In genomic region chr5:138720329-138721190, GRCm38 (mm10) we compare ENCODE assay signal across 26 mouse cellular contexts. TPM values are rescaled to one million over a fixed set of nuclear protein-coding genes. Genes with fewer than 3 reads are reported as not detected.
DNase-seq lines count a peak whose midpoint lies in the region; ATAC-seq lines count a peak whose summit lies in the region.
"Had no signal": no experiment of that assay in that cellular context is flagged by ENCODE, and none has a peak within 500 bp of the region (broad histone marks: within the 10 kb centered on the region; RNA-seq: fewer than 3 reads in every experiment).

No protein-coding gene starts in this region.

- peak; percentile 70; the same call in 1 of the 2 replicates for ATAC-seq in hindbrain, embryonic 16.5 days
- ATAC-seq: forebrain, embryonic 15.5 days; intestine, embryonic 16.5 days; liver, embryonic 12.5 days had no signal

- H3K9ac ChIP-seq in hindbrain, embryonic 16.5 days (ENCODE audit: low read depth, low read length), result no peak overlapping the region
- H3K9ac ChIP-seq: embryonic facial prominence, embryonic 13.5 days; forebrain, embryonic 15.5 days; heart, embryonic 15.5 days; liver, embryonic 12.5 days had no signal

- DNase-seq in embryo, embryonic 10.5 days (ENCODE audit: low spot score), result peak; percentile 15
- no peak for DNase-seq in embryo, embryonic 9.5 days (ENCODE audit: extremely low spot score)
- DNase-seq in left cerebral cortex, postnatal 4 days, result peak; percentile 10
- no peak for DNase-seq in left cerebral cortex, adult 8-10 months (ENCODE audit: low spot score in 2 of 2)
- peak; percentile 45 for DNase-seq in retina, embryonic 14.5 days (ENCODE audit: low spot score)
- DNase-seq in natural killer cell, adult 2 months (ENCODE audit: low spot score in 2 of 2), result no peak
- DNase-seq in layer of hippocampus, postnatal 10 days (ENCODE audit: low spot score in 2 of 2), result no peak
- DNase-seq: adrenal gland, postnatal 25 days; cerebellum, adult 11-12 months; cerebellum, postnatal 14 days; gastrocnemius, postnatal 36 days; heart, postnatal 4 days; kidney, postnatal 10 days; lung, adult 2 months; lung, postnatal 4 days; spleen, adult 18-20 months; thymus, postnatal 36 days had no signal

- no peaks in the 10 kb centered on the region for H3K9me3 ChIP-seq in hindbrain, embryonic 16.5 days (ENCODE audit: control insufficient read depth, low read length)
- H3K9me3 ChIP-seq: embryonic facial prominence, embryonic 13.5 days; forebrain, embryonic 15.5 days; G1E; heart, embryonic 15.5 days; limb, embryonic 10.5 days; liver, embryonic 12.5 days; midbrain, embryonic 10.5 days had no signal

- H3K4me3 ChIP-seq in hindbrain, embryonic 16.5 days (ENCODE audit: low read length), result no peak overlapping the region
- H3K4me3 ChIP-seq: embryonic facial prominence, embryonic 13.5 days; forebrain, embryonic 15.5 days; heart, embryonic 15.5 days; limb, embryonic 10.5 days; liver, embryonic 12.5 days; midbrain, embryonic 10.5 days had no signal

- no peaks in the 10 kb centered on the region for H3K36me3 ChIP-seq in hindbrain, embryonic 16.5 days (ENCODE audit: control insufficient read depth, insufficient read depth, low read length)
- H3K36me3 ChIP-seq: embryonic facial prominence, embryonic 13.5 days; forebrain, embryonic 15.5 days; G1E; heart, embryonic 15.5 days; limb, embryonic 10.5 days; liver, embryonic 12.5 days; midbrain, embryonic 10.5 days had no signal

- H3K4me1 ChIP-seq in hindbrain, embryonic 16.5 days (ENCODE audit: control insufficient read depth, insufficient read depth, low read depth, low read length), result no peaks in the 10 kb centered on the region
- H3K4me1 ChIP-seq: liver, embryonic 12.5 days; midbrain, embryonic 10.5 days had no signal

- 49% methylated on average over 13 of the region's 13 CpGs for WGBS in hindbrain, embryonic 16.5 days

- intact Hi-C loops in left cerebral cortex, postnatal 4 days (cut with DNase I), result no loop called here

- no peak overlapping the region for H3K27ac ChIP-seq in hindbrain, embryonic 16.5 days (ENCODE audit: low read depth, low read length)
- H3K27ac ChIP-seq: embryonic facial prominence, embryonic 13.5 days; forebrain, embryonic 15.5 days; heart, embryonic 15.5 days; limb, embryonic 10.5 days; liver, embryonic 12.5 days; midbrain, embryonic 10.5 days had no signal

- H3K4me2 ChIP-seq in hindbrain, embryonic 16.5 days (ENCODE audit: low read length), result no peak overlapping the region
- H3K4me2 ChIP-seq: embryonic facial prominence, embryonic 13.5 days; forebrain, embryonic 15.5 days; heart, embryonic 15.5 days; liver, embryonic 12.5 days had no signal

- no peaks in the 10 kb centered on the region for H3K27me3 ChIP-seq in hindbrain, embryonic 16.5 days (replicated peaks; ENCODE audit: control insufficient read depth, insufficient read depth, low read length)
- H3K27me3 ChIP-seq: embryonic facial prominence, embryonic 13.5 days; heart, embryonic 15.5 days; liver, embryonic 12.5 days had no signal

RNA-seq across cellular contexts. Expression of gene Fam20c, which starts 33.8 kb away (rescaled TPM):
- 10 to 100 TPM; 79.5 to 92.0 TPM for total RNA-seq in left cerebral cortex, postnatal 4 days (2021)
- 10 to 100 TPM; 42.6 to 50.0 (median 47.2) TPM for total RNA-seq in left cerebral cortex, adult 8-10 months (2022)
- polyA plus RNA-seq in hindbrain, embryonic 16.5 days (2015; fragmentation: Nextera tagmentation; extraction: Ambion mirVana), result 44.0 and 48.9 TPM in 2 replicates
- 10 to 100 TPM; 49.9 to 51.5 TPM for total RNA-seq in layer of hippocampus, postnatal 10 days (2021)
- polyA plus RNA-seq: G1E had no signal

Comparison
In these comparisons a context has a peak if more than half of its experiments do, and no peak if none do; other contexts are left out.
1. DNase-seq: peak in embryo, embryonic 10.5 days (single experiment), left cerebral cortex, postnatal 4 days (single experiment) and retina, embryonic 14.5 days (single experiment); none in embryo, embryonic 9.5 days (single experiment), left cerebral cortex, adult 8-10 months (0 of 2), natural killer cell, adult 2 months (0 of 2) and layer of hippocampus, postnatal 10 days (0 of 2).